Mouse (Mus musculus) G1E (cell line): ENCODE measurements at regions not wholly inside any gene's neighbourhood (a gene's known extent, or its start where the extent isn't known, plus 50 kb on each side); places are given as distances from the start of the nearest gene placed in this dataset.

Experiments
- ATAC-seq: 2 replicates; pipeline ENCODE4 v1.8.0; 2016; ENCODE audit warnings: mild to moderate bottlenecking; ENCODE audit not compliant: insufficient number of reproducible peaks, poor library complexity, low FRiP score, severe bottlenecking; ENCODE audit errors: extremely low read depth
- DNase-seq: peaks from one replicate; pipeline ENCODE4 v3.0.0; 2012; ENCODE audit warnings: low spot score
- H3K27me3 ChIP-seq: 2 replicates; pipeline ENCODE4 v1.6.1; 2012; ENCODE audit warnings: mild to moderate bottlenecking, low read length, inconsistent platforms; ENCODE audit not compliant: insufficient read depth
- H3K36me3 ChIP-seq: replicated peaks from 2 replicates; pipeline ENCODE3; 2012; ENCODE audit warnings: mild to moderate bottlenecking, inconsistent platforms
- H3K4me1 ChIP-seq: 2 replicates; pipeline ENCODE4 v1.6.1; 2012; ENCODE audit warnings: low read depth, low read length, inconsistent platforms, mixed read lengths; ENCODE audit not compliant: insufficient read depth
- H3K4me3 ChIP-seq: 2 replicates; pipeline ENCODE4 v1.5.1; 2012; ENCODE audit warnings: low read depth, mild to moderate bottlenecking, inconsistent platforms, low read length, moderate library complexity, mixed read lengths
- H3K9me3 ChIP-seq: replicated peaks from 2 replicates; pipeline ENCODE4 v1.6.1; 2012; ENCODE audit warnings: inconsistent platforms
- CTCF ChIP-seq: IDR thresholded peaks from 2 replicates; pipeline ENCODE4 v1.5.1; 2012; ENCODE audit warnings: low read depth, low read length, inconsistent platforms, mixed read lengths
- GATA1 ChIP-seq: IDR thresholded peaks from 2 replicates; pipeline ENCODE4 v1.6.1; 2012; ENCODE audit warnings: borderline replicate concordance, low read length, inconsistent platforms, mixed read lengths
- GATA2 ChIP-seq: IDR thresholded peaks from 2 replicates; pipeline ENCODE4 v1.6.1; 2012; ENCODE audit warnings: low read depth, low read length, inconsistent platforms, borderline replicate concordance
- POLR2AphosphoS5 ChIP-seq: IDR thresholded peaks from 2 replicates; pipeline ENCODE4 v1.6.1; 2012; ENCODE audit warnings: low read depth, low read length, inconsistent platforms; ENCODE audit not compliant: insufficient replicate concordance
- TAL1 ChIP-seq: conservative IDR thresholded peaks from 2 replicates; pipeline ENCODE4 v1.6.1; 2012; ENCODE audit warnings: low read depth, low read length, inconsistent platforms, mixed read lengths

- no peak for ATAC-seq
- no peaks in the 10 kb centered on the region for H3K9me3 ChIP-seq
- no peaks in the 10 kb centered on the region for H3K27me3 ChIP-seq
- no peaks in the 10 kb centered on the region for H3K36me3 ChIP-seq
- H3K4me3 ChIP-seq = no peak overlapping the region
- no peak for DNase-seq
- TF ChIP-seq CTCF = no peak
- TF ChIP-seq GATA2 = no peak
- no peak for TF ChIP-seq POLR2AphosphoS5
- no peak for TF ChIP-seq TAL1
- TF ChIP-seq GATA1 = no peak
- H3K4me1 ChIP-seq = no peaks in the 10 kb centered on the region
Observed at GRCm38 (mm10) chr10:29589739-29590138, 54.1 kb upstream of the Rspo3 start.
